In the genomic region with DNA sequence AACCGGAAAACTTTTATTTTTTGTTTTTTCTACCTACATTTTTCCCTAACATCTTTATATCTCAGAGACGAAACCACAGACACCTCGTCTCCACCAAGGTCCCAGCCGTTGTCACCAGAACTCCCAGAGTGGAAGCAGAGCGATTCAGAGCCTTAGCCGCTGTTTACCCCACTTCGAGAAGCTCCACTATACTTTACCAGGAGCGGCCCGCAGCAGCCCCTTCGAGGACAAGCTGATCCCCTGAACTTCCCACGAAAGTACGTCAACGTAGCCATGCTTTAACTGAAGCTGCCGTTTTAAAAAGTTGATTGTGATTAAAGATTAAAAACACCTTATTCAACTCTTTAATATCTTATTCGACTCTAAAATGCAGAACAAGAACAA, we compare ENCODE assay signal across 8 mouse cellular contexts. TPM values are rescaled to one million over a fixed set of nuclear protein-coding genes. Genes with fewer than 3 reads are reported as not detected.
DNase-seq lines count a peak whose midpoint lies in the region; ATAC-seq and TF ChIP-seq lines count a peak whose summit lies in the region.

No protein-coding gene starts in this region.

- peak; percentile 92 for ATAC-seq in kidney, embryonic 16.5 days (ENCODE audit: low FRiP score, low TSS enrichment)

- H3K9me3 ChIP-seq in kidney, embryonic 16.5 days (ENCODE audit: low read length) = no peaks in the 10 kb centered on the region
- no peaks in the 10 kb centered on the region for H3K9me3 ChIP-seq in hindbrain, embryonic 10.5 days
- no peaks in the 10 kb centered on the region for H3K9me3 ChIP-seq in megakaryocyte, embryonic 14.5 days

- TF ChIP-seq CTCF in bone marrow macrophage, adult 2 months (IDR thresholded peaks at IDR 0.05; ENCODE audit: low read depth, low read length) = no peak

- no peak for TF ChIP-seq POLR2A in bone marrow macrophage, adult 2 months (IDR thresholded peaks at IDR 0.05; ENCODE audit: borderline replicate concordance, low read depth, low read length)

- intact Hi-C loops in left cerebral cortex, postnatal 10 days (cut with DNase I) = no loop called here

- peak overlapping the region; percentile 44 for H3K4me2 ChIP-seq in kidney, embryonic 16.5 days (replicated peaks; ENCODE audit: low read depth, low read length)

- no peak for DNase-seq in kidney, adult 11 months
- DNase-seq in hindbrain, embryonic 10.5 days (ENCODE audit: low spot score) = no peak
- DNase-seq in c-Kit-positive CD71-positive TER-119-positive erythroid progenitor cells, embryonic 14.5 days (ENCODE audit: low spot score) = no peak
- no peak for DNase-seq in urinary bladder, postnatal 4 days (ENCODE audit: low spot score in 2 of 2)
- DNase-seq in left cerebral cortex, postnatal 10 days (ENCODE audit: extremely low spot score in 1 of 2, low spot score in 2 of 2) = no peak

- no peaks in the 10 kb centered on the region for H3K4me1 ChIP-seq in kidney, embryonic 16.5 days (ENCODE audit: insufficient read depth, low read length)
- 0 out of 2 replicates have a peak, but pooled peaks cover 2% of the 10 kb centered on the region for H3K4me1 ChIP-seq in bone marrow macrophage, adult 2 months (ENCODE audit: control insufficient read depth, insufficient read depth, low read length)
- no peaks in the 10 kb centered on the region for H3K4me1 ChIP-seq in hindbrain, embryonic 10.5 days (replicated peaks)
- peaks cover 3% of the 10 kb centered on the region; the same call in 1 of the 2 replicates for H3K4me1 ChIP-seq in megakaryocyte, embryonic 14.5 days

- H3K27ac ChIP-seq in kidney, embryonic 16.5 days (ENCODE audit: low read length) = no peak overlapping the region
- H3K27ac ChIP-seq in bone marrow macrophage, adult 2 months (ENCODE audit: insufficient read depth, low read depth, low read length) = no peak overlapping the region
- H3K27ac ChIP-seq in hindbrain, embryonic 10.5 days = no peak overlapping the region

- H3K27me3 ChIP-seq in kidney, embryonic 16.5 days (ENCODE audit: insufficient read depth, low read length) = peaks cover 12% of the 10 kb centered on the region; the same call in 1 of the 2 replicates
- H3K27me3 ChIP-seq in hindbrain, embryonic 10.5 days (ENCODE audit: insufficient read depth, poor library complexity, severe bottlenecking) = peaks cover 68% of the 10 kb centered on the region
- H3K27me3 ChIP-seq in megakaryocyte, embryonic 14.5 days (replicated peaks) = peaks cover 2% of the 10 kb centered on the region

- 0 out of 2 replicates have a peak overlapping the region, but pooled peaks have one; percentile 50 for H3K9ac ChIP-seq in kidney, embryonic 16.5 days (replicated peaks; ENCODE audit: low read length)

- peak overlapping the region; percentile 56 for H3K4me3 ChIP-seq in kidney, embryonic 16.5 days (ENCODE audit: low read length)
- H3K4me3 ChIP-seq in bone marrow macrophage, adult 2 months (ENCODE audit: insufficient read depth, low read length) = peak overlapping the region; percentile 69
- peak overlapping the region; percentile 53 for H3K4me3 ChIP-seq in hindbrain, embryonic 10.5 days
- H3K4me3 ChIP-seq in megakaryocyte, embryonic 14.5 days (replicated peaks) = peak overlapping the region; percentile 91

- H3K36me3 ChIP-seq in kidney, embryonic 16.5 days (ENCODE audit: insufficient read depth, low read length) = no peaks in the 10 kb centered on the region
- no peaks in the 10 kb centered on the region for H3K36me3 ChIP-seq in hindbrain, embryonic 10.5 days
- no peaks in the 10 kb centered on the region for H3K36me3 ChIP-seq in megakaryocyte, embryonic 14.5 days (replicated peaks; ENCODE audit: low read length)

- 42% methylated on average over 15 of the region's 15 CpGs for WGBS in kidney, embryonic 16.5 days
- WGBS in hindbrain, embryonic 10.5 days = 31% methylated on average over 15 of the region's 15 CpGs

RNA-seq across cellular contexts. Expression of a gene that starts 1.6 kb away (rescaled TPM):
- polyA plus RNA-seq in kidney, embryonic 16.5 days (2015; fragmentation: Nextera tagmentation; extraction: Ambion mirVana) = not detected in 2 replicates
- polyA plus RNA-seq in bone marrow macrophage, adult 2 months (2012; ENCODE audit: insufficient read depth, insufficient read length, missing spikeins) = not detected in 2 replicates
- polyA plus RNA-seq in hindbrain, embryonic 10.5 days (2016; fragmentation: Nextera tagmentation; extraction: Ambion mirVana) = 0.06 TPM in 1 of 2 replicates, not detected in the other
- polyA plus RNA-seq in megakaryocyte, embryonic 14.5 days (2012; ENCODE audit: insufficient read depth, low replicate concordance) = not detected in 2 replicates
- not detected for total RNA-seq in left cerebral cortex, postnatal 10 days (2021)

RNA-seq across cellular contexts. Expression of a gene that starts 30.7 kb away (rescaled TPM):
- 0.11 TPM in 1 of 2 replicates, not detected in the other for polyA plus RNA-seq in kidney, embryonic 16.5 days (2015; fragmentation: Nextera tagmentation; extraction: Ambion mirVana)
- not detected in 2 replicates for polyA plus RNA-seq in bone marrow macrophage, adult 2 months (2012; ENCODE audit: insufficient read depth, insufficient read length, missing spikeins)
- not detected in 2 replicates for polyA plus RNA-seq in hindbrain, embryonic 10.5 days (2016; fragmentation: Nextera tagmentation; extraction: Ambion mirVana)
- not detected in 2 replicates for polyA plus RNA-seq in megakaryocyte, embryonic 14.5 days (2012; ENCODE audit: insufficient read depth, low replicate concordance)
- total RNA-seq in left cerebral cortex, postnatal 10 days (2021) = 1 to 10 TPM; 2.3 to 2.5 TPM
